Mouse (Mus musculus) kidney, embryonic 16.5 days (tissue): ENCODE results near the gene Map2. TPM values are rescaled to one million over a fixed set of nuclear protein-coding genes. Genes with fewer than 3 reads are reported as not detected.

Source experiments
- ATAC-seq: fragments of 200-750 bp; cut with Nextera tagmentation; 2 replicates; pipeline ENCODE4 v1.8.0; 2017; ENCODE audit warnings: moderate TSS enrichment; ENCODE audit not compliant: low FRiP score, low TSS enrichment
- H3K27ac ChIP-seq: fragments of 300-500 bp; sonication (generic); 2 replicates; pipeline ENCODE4 v1.5.1; 2014; ENCODE audit warnings: low read length
- H3K27me3 ChIP-seq: fragments of 300-500 bp; sonication (generic); 2 replicates; pipeline ENCODE4 v1.6.1; 2014; ENCODE audit warnings: low read length, control low read depth, mixed read lengths; ENCODE audit not compliant: insufficient read depth
- H3K36me3 ChIP-seq: fragments of 300-500 bp; sonication (generic); 2 replicates; pipeline ENCODE4 v1.6.1; 2014; ENCODE audit warnings: low read length, control low read depth, mixed read lengths; ENCODE audit not compliant: insufficient read depth
- H3K4me1 ChIP-seq: fragments of 300-500 bp; sonication (generic); 2 replicates; pipeline ENCODE4 v1.6.1; 2014; ENCODE audit warnings: low read length, control low read depth, mixed read lengths; ENCODE audit not compliant: insufficient read depth
- H3K4me2 ChIP-seq: fragments of 300-500 bp; sonication (generic); replicated peaks from 2 replicates; pipeline ENCODE4 v1.6.1; 2014; ENCODE audit warnings: low read depth, low read length
- H3K4me3 ChIP-seq: fragments of 300-500 bp; sonication (generic); 2 replicates; pipeline ENCODE4 v1.5.1; 2014; ENCODE audit warnings: mild to moderate bottlenecking, low read length
- H3K9ac ChIP-seq: fragments of 300-500 bp; sonication (generic); replicated peaks from 2 replicates; pipeline ENCODE4 v1.6.1; 2014; ENCODE audit warnings: low read length
- H3K9me3 ChIP-seq: fragments of 300-500 bp; sonication (generic); 2 replicates; pipeline ENCODE4 v1.6.1; 2016; ENCODE audit warnings: low read length, control low read depth
- WGBS: fragments of 180-500 bp; shearing (Covaris S2); extraction: QIAGEN DNeasy Blood & Tissue Kit; methylation state at CpG from one replicate; pipeline ENCODE4 v1.1.7; 2014; 5-methylcytosine and 5-hydroxymethylcytosine counted together
- polyA plus RNA-seq: library from polyadenylated mRNA; unstranded; fragments of >200 nt; fragmentation: Nextera tagmentation; extraction: Ambion mirVana; gene quantifications from 2 replicates; pipeline ENCODE4 v1.2.1, GENCODE M21; 2015

Gene Map2
- polyA plus RNA-seq, 1 experiment from 2014 or later: 6.9 TPM

- ATAC-seq: no peak
- Histone ChIP-seq H3K9ac (no peak overlapping the region), H3K27me3 (no peaks in the 10 kb centered on the region), H3K27ac (no peak overlapping the region), H3K9me3 (no peaks in the 10 kb centered on the region), H3K36me3 (no peaks in the 10 kb centered on the region), H3K4me1 (0 out of 2 replicates have a peak, but pooled peaks cover 4% of the 10 kb centered on the region), H3K4me3 (no peak overlapping the region), H3K4me2 (no peak overlapping the region)
- 80% methylated on average over 9 of the region's 9 CpGs for WGBS
Measured at GRCm38 (mm10) chr1:66323461-66323860, 148.4 kb downstream of the Map2 start.

DNA sequence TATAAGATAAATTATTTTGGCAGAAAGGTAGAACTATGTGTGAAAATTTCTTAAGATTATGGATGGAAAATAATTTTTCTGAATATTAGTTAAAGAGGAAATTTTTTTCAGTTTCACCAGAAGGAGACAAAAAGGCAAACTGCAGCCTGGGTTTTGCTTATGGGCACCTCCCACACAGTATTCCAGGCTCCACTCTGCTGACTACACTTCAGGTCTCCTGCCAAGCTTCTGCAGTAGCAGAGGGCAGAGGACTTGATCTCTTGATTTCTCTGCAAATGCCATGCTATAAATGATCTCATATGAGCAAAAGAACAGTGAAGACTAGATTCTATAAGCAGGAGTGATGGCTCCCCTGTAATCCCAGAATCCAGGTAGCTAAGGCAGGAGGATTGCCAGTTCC is 149.9 kb downstream of the Map2 start:
- ATAC-seq: no peak
- Histone ChIP-seq H3K9me3 (no peaks in the 10 kb centered on the region), H3K4me2 (no peak overlapping the region), H3K36me3 (no peaks in the 10 kb centered on the region), H3K4me3 (no peak overlapping the region), H3K27ac (no peak overlapping the region), H3K27me3 (no peaks in the 10 kb centered on the region), H3K9ac (no peak overlapping the region), H3K4me1 (0 out of 2 replicates have a peak, but pooled peaks cover 4% of the 10 kb centered on the region)

- H3K36me3 ChIP-seq: no peaks in the 10 kb centered on the region
- no peak overlapping the region for H3K9ac ChIP-seq
- no peak overlapping the region for H3K4me3 ChIP-seq
- H3K4me1 ChIP-seq: no peaks in the 10 kb centered on the region
- no peak for ATAC-seq
- H3K9me3 ChIP-seq: no peaks in the 10 kb centered on the region
- WGBS: 56% methylated on average over 6 of the region's 6 CpGs
- no peaks in the 10 kb centered on the region for H3K27me3 ChIP-seq
- no peak overlapping the region for H3K27ac ChIP-seq
- H3K4me2 ChIP-seq: no peak overlapping the region
Measured at GRCm38 (mm10) chr1:66328996-66329395, 153.9 kb downstream of the Map2 start.

GRCm38 (mm10) chr1:66329534-66329933 is 154.5 kb downstream of the Map2 start:
- Histone ChIP-seq H3K27me3 (no peaks in the 10 kb centered on the region), H3K36me3 (no peaks in the 10 kb centered on the region), H3K27ac (no peak overlapping the region), H3K9me3 (no peaks in the 10 kb centered on the region), H3K4me3 (no peak overlapping the region), H3K9ac (no peak overlapping the region), H3K4me1 (no peaks in the 10 kb centered on the region), H3K4me2 (no peak overlapping the region)
- ATAC-seq: no peak

GRCm38 (mm10) chr1:66335724-66336284 is 160.7 kb downstream of the Map2 start:
- H3K27ac ChIP-seq: no peak overlapping the region
- H3K4me3 ChIP-seq: no peak overlapping the region
- H3K4me1 ChIP-seq: no peaks in the 10 kb centered on the region
- no peaks in the 10 kb centered on the region for H3K36me3 ChIP-seq
- no peak for ATAC-seq
- H3K9me3 ChIP-seq: no peaks in the 10 kb centered on the region
- 81% methylated on average over 2 of the region's 2 CpGs for WGBS
- no peak overlapping the region for H3K4me2 ChIP-seq
- H3K9ac ChIP-seq: no peak overlapping the region
- H3K27me3 ChIP-seq: no peaks in the 10 kb centered on the region

- Histone ChIP-seq H3K4me2 (no peak overlapping the region), H3K9ac (no peak overlapping the region), H3K4me3 (no peak overlapping the region), H3K36me3 (no peaks in the 10 kb centered on the region), H3K27me3 (no peaks in the 10 kb centered on the region), H3K27ac (no peak overlapping the region), H3K9me3 (no peaks in the 10 kb centered on the region), H3K4me1 (no peaks in the 10 kb centered on the region)
- ATAC-seq: no peak
- 84% methylated on average over 1 of the region's 1 CpGs for WGBS
Measured at GRCm38 (mm10) chr1:66339213-66339612, 164.1 kb downstream of the Map2 start.

DNA sequence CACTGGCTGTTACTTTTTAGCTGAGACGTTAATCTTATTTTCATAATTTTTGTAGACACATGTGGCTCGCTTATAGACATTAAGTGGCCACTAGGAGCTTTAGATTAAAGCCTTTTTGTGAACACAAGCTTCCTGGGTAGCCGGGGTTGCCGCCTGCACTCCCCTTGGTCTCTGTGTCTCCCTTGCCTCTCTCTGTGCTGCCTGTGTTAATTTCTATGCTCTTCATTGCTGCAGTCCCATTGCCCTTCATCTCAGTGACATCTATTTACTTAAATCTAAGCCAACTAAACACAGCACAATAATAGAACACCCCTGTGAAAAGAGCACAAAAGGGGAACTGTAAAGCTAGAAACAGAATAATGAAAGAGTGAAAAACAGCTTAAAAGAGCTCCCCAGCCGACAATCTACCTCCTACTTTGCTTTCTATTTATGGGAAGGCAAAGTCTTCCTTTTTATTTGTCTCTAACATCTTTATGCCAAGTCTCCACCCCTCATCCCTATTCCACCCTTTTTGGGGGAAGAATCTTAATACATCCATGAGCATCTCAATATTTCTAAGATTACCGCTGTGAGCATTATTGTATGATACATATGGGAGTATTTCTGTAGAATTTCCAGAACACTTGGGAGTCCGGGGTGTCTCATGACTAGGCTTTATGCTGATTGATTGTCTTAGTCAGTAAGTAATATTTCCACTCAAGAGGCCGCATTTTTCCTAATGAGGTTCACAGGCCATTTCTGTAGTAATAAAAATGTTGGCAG is 173.5 kb downstream of the Map2 start:
- WGBS: 64% methylated on average over 8 of the region's 8 CpGs
- no peak for ATAC-seq
- Histone ChIP-seq H3K27ac (no peak overlapping the region), H3K9me3 (no peaks in the 10 kb centered on the region), H3K4me3 (no peak overlapping the region), H3K9ac (no peak overlapping the region), H3K27me3 (no peaks in the 10 kb centered on the region), H3K36me3 (no peaks in the 10 kb centered on the region), H3K4me2 (no peak overlapping the region), H3K4me1 (no peaks in the 10 kb centered on the region)

DNA sequence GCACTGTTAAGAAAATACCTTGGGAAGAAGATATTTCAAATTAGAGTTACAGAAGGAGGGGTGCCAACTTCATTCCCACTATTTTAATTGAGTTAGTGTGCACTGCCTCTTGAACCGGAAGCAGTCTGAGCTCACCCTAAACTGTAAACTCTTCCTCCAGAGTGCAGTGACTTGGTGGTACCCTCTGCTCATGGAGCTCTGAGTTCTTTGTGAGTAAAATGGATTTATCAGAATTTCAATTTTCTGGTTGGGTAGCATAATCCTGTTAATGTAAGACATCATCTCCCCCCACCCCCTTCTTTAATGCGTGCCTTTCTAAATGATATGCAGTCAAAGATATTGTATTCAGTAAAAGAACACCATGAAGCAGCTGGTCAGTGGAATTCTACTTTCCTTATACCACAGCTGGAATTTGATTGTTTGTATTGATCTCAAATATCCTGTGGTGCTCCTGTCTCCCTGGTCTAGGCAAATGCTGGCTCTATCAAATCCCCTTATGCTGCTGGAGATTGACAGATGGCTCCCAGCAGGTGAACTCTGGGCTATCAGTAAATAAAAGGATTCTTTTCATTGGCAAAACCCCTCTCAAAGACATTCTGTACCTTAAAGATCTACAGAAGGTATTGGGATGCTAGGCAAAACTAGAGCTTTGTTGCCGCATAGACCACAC is 174.2 kb downstream of the Map2 start:
- H3K9me3 ChIP-seq: no peaks in the 10 kb centered on the region
- no peaks in the 10 kb centered on the region for H3K27me3 ChIP-seq
- 69% methylated on average over 3 of the region's 3 CpGs for WGBS
- H3K27ac ChIP-seq: no peak overlapping the region
- no peak overlapping the region for H3K9ac ChIP-seq
- H3K4me1 ChIP-seq: no peaks in the 10 kb centered on the region
- H3K4me3 ChIP-seq: no peak overlapping the region
- H3K36me3 ChIP-seq: no peaks in the 10 kb centered on the region
- no peak for ATAC-seq
- H3K4me2 ChIP-seq: no peak overlapping the region

DNA sequence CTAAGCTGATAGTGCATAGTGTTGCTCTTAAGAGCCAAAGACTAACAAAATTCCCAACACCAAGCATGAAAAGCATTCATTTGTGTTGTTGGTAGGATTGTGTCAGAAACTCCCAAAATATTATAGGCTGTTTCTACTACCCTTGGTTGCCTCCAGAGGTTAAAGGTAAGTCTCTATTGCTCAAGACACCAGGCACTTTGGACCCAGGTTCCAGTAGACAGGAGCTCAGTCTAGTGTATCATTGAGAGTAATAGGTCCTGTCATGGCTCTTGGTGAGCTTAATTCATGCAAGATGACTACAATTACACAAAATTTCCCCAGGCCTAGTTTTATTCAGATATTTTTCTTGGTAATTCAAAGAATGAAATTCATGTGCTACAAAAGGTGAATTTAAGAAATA is 176.3 kb downstream of the Map2 start:
- Histone ChIP-seq H3K4me1 (no peaks in the 10 kb centered on the region), H3K9me3 (no peaks in the 10 kb centered on the region), H3K36me3 (no peaks in the 10 kb centered on the region), H3K4me3 (no peak overlapping the region), H3K4me2 (no peak overlapping the region), H3K27ac (no peak overlapping the region), H3K9ac (no peak overlapping the region), H3K27me3 (no peaks in the 10 kb centered on the region)
- ATAC-seq: no peak

GRCm38 (mm10) chr1:66361799-66362198 is 186.7 kb downstream of the Map2 start:
- H3K9me3 ChIP-seq: no peaks in the 10 kb centered on the region
- no peaks in the 10 kb centered on the region for H3K36me3 ChIP-seq
- no peak overlapping the region for H3K9ac ChIP-seq
- H3K4me1 ChIP-seq: no peaks in the 10 kb centered on the region
- no peaks in the 10 kb centered on the region for H3K27me3 ChIP-seq
- no peak overlapping the region for H3K27ac ChIP-seq
- no peak for ATAC-seq
- H3K4me2 ChIP-seq: no peak overlapping the region
- WGBS: 89% methylated on average over 2 of the region's 2 CpGs
- no peak overlapping the region for H3K4me3 ChIP-seq
